Mouse (Mus musculus) kidney, postnatal 10 days (tissue): ENCODE data around the gene B230104I21Rik.

ENCODE experiments used
- DNase-seq: peaks from one replicate; pipeline ENCODE4 v3.0.0; 2021; ENCODE audit warnings: mixed read lengths

Gene B230104I21Rik

DNA sequence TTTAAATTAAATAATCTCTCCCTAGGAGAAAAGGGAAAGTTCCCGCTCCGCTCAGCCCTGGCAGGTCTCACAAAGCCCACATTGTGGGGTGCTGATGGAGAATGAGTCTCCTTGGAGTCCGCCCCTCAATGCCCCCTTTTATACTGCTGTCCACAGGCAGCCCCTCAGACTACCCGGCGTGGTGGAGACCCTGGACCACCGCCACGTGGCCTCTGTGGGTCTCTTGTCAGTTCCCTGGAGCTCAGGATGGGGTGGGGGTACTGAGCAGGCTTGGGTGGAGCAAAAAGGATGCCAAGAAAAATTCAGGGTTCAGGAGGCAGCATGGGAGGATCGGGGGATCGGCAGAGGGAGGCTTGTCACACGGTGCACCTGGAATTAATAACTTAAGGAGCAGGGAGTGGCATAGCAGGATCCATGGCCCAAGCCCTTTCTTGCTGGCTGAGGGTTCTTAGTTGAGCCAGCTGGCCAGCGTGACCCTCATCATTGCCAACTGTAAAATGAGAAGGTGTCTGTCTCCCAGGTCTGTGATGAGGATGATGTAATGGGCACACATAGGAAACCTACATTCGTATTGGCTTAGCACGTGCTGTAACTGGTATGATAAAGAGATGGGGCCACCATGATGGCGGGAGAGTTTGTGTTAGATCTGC, 60.9 kb downstream of the B230104I21Rik start:
- no peak for DNase-seq
